Mouse (Mus musculus) frontal cortex, postnatal 36 days (tissue): ENCODE results near the gene Ano10.

Source experiments
- DNase-seq, 2 experiments: peaks; one replicate each; pipeline ENCODE4 v3.0.0; 2022; ENCODE audit warnings: low spot score in 2 of 2

The Ano10 gene

DNA sequence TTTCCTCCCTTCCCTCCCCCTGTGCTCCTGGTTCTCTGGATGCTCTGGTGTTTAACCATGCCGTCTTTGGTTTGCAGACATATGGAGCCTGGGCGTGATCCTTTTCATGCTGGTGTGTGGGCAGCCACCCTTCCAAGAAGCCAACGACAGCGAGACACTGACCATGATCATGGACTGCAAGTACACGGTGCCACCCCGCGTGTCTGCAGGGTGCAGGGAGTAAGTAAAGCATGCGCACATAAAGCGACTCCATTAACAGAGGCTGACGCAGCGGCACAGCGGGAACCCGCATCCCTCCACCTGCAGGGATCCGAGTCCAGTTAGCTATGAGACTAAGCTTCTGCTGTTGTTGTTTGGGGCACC is 137.2 kb downstream of the Ano10 start:
- peak; percentile 30 to 56 for DNase-seq

DNA sequence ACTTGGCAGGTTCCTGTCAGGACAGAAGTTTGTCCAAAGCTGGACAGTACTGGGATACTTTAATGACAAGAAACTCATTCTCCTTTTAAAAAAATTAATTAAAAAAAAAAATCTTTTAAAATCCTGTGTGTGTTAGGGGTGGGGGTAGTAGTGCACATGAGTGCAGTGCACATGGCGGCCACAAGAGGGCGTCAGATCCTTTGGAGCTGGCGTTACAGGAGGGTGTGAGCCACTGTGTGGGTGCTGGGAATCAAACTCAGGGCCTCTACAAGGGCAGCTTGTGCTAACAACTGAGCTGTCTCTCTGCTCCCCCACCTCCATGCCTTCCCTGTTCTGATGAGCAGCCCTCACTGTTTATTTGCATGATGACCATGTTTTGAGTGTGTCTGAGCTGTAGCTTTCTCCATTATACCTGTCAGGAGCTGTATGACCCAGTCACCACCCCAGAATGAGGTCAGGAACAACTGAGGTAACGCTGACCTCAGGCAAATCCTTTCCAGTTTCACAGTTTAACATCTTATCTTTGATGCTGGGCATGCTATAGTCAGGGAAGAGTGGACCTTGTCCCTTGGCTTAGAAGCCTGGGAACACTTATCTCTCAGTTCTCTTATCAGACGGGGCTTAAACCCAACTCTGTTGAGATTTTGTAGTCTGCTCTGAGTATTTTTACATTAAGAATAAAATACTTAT is 137.7 kb downstream of the Ano10 start:
- DNase-seq: no peak

DNA sequence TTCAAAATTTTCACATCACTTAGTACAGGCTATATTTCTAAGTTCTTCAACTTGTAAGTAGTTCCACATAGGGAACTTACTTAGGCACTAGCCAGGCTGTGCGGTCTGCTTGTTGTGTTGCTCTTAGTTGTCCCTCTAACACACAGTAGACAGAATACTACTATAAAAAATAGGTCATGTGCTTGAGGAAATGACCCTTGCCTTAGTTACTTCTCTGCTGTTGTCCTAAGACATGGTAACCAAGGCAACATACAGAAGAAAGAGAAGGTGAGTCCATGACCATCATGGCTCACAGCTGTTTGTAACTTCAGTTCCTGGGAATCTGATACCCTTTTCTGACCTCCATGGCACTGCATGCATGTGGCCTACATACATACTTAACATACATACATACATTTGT is 139.0 kb downstream of the Ano10 start:
- DNase-seq: no peak

DNA sequence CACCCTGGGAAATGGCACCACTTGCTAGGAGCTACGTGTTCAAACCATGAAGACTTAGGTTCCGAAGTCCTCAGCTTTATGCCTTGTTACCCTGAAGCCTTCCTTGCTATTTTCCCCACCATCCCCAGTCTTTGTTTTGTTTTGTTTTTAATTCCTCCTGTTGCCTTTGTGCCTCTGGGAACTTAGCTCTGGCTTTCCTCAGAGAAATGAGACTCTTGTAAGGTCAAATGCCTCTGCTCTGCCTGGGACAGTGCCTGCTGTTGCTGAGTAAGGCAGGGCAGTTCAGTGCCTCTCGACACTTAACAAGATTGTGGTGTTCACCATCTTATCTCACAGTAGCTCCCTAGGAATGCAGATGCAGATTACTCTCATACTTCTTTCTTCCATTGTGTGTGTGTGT is 140.8 kb downstream of the Ano10 start:
- DNase-seq: no peak

DNA sequence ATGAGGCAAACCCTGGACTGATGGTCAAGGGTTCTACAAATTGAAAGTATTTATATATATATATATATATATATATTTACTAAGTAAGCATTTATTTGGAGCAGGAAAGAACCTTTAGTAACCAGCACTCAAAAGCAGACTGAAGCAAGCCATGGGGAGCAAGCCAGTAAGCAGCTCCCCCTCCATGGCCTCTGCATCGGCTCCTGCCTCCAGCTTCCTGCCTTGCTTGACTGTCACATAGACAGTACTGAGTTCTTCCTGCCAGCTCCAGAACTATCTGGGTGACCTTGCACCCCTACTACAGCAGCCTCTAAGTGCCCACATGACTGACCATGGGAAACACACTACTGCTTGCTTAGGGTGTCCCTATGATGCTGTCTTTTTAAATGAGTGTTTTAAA is 141.7 kb downstream of the Ano10 start:
- no peak for DNase-seq

DNA sequence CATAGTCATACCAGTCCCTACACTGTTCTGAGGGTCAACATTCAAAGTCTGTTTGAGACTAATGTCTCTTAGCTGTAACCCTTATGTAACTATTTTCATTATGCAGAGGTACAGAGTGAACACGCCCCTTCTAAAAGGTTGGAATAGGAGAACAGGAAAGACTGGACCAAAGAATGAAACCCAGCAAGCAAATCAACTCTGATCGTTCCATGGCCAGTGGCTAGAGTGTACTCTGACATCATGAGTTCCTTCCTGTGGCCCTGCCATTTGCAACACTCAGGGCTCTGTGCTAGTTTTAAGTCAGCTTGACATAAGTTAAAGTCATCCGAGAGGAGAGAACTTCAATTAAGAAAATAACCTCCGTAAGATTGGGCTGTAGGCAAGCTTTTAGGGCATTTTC is 142.2 kb downstream of the Ano10 start:
- DNase-seq: no peak

DNA sequence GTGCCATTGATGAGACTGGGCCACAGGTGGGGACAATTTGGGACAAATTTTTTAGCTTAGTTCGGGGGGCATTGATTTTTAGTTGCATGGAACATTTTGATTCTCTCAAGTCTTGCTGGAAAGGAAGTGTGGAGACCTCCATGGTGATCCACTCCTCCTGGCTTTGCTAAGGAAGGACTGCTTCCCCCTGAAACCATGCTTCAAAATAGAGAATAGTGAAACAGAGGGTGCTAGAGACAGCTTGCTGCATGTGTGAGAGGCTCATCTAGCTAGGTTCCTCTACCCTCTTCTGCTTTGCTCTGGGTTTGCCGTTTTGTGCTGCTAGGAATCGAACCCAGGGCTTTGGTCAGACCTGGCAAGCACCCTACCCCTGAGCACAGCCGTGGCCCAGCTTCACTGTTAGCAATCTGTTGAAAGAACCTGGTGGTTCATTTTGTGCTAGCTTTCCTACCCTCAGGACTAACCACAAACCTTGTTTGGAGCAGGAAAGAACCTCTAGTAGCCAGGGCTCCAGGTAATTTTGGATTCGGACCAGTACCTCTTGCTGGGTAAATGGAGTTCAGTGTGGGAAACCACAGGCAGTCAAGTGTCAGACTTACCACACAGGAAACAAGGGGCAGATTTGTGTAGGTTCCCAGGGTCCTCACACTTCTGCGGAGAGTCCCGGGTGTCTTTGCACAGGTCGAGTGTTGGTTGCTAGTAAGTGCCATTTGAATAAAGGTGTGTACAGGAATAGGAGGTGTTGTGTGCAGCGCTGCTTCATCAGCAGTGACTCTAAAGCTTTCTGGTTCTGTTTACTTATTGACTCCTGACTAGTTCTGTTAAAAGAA is 144.0 kb downstream of the Ano10 start:
- no peak for DNase-seq

DNA sequence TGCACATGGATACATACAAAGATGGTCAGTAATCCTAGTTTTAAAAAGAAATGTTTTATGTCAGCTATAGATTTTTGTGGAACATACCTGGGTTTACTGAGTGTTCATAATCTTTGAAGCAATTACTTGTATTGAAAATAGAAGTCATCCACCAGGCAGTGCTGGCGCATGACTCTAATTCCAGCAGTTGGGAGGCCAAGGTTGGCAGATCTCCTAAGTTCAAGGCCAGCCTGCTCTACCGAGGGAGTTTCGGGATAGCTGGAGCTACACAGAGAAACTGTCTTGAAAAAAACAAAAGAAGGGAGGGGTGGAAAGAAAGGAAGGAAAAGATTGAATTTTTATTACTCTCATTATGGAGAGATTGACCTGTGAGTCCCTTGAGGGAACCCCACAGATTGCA is 145.9 kb downstream of the Ano10 start:
- DNase-seq: no peak

DNA sequence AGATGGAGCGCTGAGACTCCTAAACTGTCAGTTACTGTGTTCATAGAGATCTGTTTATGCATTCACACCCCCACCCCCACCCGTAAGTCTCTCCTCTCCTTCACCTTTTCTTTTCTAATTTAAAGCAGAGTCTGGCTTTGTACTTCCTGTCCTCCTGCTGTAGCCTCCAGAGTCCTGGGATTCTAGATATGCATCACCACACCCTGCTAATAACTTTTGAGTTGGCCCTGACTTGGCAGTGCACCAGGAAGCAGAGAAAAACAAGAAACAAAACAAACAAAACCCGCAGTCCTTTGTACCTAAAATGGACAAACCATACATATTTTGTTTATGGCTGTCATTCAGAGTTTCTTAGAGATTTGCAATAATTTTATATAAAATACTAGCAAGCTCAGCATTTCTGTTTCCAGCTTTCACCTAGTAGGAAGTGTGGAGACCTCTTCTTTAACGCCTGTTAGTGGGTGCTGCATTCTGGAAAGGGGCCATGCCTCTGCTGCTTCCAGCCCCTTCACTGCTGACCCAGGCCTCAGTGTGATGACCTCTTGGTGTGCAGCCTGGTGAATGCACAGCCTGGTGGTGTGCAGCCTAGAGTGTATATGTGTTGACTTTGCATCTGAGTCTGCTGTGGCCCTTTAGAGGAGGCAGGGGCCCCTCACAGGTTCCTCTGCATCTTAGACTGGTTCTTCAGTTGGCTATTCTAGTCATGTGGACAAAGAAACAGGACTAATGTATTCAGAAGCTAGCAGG is 147.9 kb downstream of the Ano10 start:
- DNase-seq: no peak

DNA sequence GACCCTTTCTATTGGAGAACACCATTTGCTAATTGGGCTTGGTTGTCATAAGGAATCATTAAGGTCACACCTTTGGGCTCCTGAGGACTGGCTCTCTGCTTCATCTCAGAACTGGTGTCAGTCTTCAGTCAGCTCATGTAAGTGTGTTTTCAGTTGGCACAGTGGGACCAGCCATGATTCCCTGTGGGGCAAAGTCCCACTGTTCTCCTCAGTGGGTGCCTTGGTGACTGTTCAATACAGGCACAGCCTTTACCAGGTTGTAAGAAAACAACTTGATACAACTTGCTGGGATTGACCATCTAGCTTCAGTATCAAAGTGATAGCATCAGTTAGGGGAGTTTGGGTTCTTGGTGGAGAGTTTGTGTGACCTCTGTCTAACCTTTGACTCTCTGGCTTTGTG is 148.5 kb downstream of the Ano10 start:
- no peak for DNase-seq

DNA sequence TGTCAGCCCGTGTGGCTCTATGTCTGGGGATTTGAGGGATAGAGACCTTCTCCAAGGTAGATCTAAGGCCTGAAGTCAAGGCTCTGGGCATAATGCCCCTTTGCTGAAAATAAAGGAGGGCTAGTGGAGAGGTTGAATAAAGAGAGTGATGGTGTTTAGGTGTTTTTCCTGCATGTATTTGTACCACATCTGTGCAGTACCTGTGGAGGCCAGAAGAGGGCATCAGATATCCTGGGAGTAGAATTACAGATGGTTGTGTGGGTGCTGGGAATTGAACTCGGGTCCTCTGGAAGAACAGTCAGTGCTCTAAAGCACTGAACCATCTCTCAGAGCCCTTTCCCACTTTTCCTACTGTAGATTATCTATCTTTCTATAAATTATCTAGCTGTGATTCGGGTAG is 149.4 kb downstream of the Ano10 start:
- no peak for DNase-seq

DNA sequence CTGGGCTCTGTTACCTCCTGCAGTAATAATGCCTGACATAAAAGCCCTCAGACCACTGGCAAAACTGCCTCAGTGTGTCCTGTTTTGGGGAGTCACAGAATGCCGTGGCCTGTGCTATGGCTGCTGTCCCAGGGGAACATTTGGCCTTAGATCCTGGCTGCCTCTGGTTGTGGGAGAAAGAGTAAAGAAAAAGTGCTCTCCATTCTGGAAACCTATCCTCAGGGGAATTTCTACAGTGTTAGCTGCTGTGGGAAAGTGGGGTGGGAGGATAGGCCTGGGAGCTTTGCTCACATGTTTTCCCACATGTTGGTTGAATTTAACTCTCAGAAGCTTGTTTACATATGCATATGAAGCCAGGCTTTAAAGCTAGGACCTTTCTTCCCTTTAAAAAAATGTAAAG is 151.0 kb downstream of the Ano10 start:
- no peak for DNase-seq

DNA sequence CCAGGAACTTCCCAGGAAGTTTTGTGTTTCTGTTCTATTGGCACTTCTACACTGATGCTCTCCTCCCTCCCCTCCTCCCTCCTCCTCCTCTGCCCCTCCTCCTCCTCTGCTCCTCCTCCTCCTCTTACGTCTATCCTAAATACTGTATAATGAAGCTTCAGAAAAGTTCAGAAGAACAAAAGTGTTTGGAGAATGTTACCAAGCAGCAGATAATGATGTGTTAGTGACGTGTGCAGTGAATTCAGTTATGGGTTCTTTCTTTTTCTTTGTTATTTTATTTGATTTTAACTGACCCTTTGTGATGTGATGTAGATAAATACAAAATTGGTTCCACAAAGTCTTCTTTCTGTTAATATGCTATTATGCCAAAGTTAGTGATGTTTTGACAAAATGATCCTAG is 155.0 kb downstream of the Ano10 start:
- DNase-seq: no peak

DNA sequence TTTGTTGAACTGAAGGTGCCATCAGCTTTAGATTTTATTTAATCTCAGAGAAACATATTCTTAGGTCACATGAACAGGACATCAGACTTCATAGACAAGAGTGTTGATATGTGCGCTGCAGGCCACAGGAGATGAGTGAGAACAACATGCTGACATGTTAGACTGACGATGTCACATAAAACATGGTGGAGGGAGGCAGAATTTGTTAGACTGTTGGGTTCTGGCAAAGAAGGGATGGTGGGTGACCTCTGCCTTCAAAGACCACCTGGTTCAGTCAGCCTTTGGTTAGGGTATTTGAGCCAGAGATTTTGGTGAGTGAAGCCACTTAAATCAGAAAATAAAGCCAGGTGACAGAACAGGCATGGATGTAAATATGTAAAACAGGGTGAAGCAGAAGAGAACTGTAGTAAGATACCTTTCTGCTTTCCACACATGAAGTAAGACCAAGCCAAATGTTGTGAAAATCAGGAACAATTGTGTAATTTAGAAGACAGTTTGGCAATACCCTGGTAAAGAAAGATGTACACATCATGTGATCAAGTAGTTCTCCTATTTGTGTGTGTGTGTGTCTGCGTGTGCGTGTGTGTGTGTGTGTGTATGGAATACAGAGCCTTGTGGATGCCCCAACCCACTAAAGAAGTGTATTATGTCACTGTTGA is 155.7 kb downstream of the Ano10 start:
- DNase-seq: no peak

DNA sequence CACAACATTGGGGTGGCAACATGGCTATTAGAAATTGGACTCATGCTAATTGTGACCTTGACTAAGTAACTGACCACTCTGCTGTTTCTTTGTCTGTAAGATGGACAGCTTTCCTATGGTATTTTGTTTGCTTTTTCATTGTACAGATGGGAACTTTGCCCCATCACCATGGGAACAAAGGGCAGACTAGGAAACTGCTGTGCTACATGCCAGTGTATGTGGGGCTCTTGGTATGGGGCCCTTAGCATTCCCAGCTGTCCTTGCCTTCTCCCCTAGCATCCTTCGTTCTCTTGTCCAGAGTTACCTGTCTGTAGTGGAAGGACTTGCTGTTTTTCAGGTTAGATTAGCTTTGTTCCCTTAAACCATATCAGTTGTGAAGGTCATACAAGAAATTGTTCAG is 156.3 kb downstream of the Ano10 start:
- no peak for DNase-seq

DNA sequence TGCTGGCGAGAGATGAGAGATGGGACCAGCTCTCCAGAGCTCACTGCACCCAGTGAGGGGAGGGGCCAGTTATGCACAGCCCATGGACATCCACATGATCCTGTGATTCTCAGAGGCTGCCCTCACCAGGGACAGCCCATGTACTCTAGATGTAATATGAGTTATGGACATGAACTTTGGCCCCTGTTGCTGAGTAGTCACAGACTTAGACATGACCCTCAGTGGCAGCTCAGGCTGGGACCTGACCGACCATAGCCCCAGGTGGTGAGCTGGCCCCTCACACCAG is 158.4 kb downstream of the Ano10 start:
- DNase-seq: no peak

DNA sequence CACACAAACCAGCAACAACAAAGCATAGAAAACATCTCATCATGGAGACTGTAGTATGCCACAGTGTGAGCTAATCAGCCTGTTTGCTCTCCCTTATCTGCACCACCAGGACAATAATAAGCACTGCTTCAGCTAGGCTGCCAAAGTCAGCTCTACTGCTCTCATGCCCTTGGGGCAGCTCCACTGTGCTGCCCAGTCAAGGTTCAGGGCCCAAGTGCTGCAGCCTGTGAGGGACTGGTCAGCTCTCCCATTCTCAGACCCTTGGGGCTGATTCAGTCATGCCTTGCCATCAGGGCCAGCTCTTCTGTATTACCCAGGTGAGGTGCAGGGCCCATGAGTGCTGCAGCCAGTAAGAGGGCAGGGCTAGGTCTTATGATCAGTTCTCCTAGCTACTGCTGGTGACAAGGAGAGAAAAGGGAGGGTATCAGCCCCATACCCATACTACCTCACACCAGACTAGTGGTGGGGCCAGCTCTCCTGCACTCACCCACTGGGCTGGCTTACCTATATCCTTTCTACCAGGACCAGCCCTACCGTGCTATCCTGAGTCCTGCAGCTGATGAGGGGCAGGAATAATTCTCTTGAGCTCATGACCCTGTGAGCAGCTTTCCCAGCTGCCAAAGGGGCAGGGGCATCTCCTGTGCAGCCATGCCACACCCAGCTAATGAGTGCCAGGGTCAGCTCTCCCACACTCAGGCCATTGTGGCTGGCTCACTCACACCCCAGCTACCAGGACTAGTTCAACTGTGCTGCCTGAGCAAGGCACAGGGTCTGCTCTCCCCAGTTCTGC is 158.9 kb downstream of the Ano10 start:
- DNase-seq: no peak

DNA sequence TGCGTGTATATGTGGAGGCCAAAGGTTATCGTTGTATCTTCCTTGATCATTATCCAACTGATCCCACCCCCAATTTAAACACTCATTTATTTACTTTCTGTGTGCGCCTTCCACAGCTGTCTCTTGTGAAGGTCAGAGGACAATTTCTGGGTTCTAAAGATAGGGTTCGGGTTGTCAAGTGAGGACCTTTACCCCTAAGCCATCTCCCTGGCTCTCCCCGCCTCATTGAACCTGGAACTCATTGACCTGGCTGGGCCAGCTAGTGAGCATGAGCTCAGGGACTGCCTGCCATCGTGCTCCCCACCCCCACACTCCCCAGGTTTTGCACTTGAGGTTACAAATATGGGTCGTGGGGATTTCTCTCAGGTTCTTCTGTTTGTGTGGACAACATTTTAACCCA is 162.1 kb downstream of the Ano10 start:
- no peak for DNase-seq

DNA sequence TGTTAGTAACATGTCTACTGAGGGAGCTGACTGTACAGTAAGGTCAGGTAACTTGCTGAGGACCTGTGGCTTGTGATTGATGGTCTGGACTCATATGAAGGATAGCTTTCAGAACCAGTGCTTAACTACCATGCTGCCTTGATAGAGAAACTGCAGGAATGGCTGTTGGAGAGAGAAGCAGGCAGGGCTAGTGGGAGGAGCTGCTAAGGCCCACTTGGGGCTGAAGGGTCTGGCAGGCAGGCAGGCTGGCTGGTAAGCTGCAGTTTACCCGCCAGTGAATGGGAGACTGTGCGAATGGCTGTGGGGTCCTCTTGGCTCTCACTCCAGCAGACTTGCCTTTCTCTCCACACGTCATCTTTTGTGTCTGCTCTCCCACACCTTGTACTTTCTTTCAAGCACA is 163.6 kb downstream of the Ano10 start:
- DNase-seq: no peak

DNA sequence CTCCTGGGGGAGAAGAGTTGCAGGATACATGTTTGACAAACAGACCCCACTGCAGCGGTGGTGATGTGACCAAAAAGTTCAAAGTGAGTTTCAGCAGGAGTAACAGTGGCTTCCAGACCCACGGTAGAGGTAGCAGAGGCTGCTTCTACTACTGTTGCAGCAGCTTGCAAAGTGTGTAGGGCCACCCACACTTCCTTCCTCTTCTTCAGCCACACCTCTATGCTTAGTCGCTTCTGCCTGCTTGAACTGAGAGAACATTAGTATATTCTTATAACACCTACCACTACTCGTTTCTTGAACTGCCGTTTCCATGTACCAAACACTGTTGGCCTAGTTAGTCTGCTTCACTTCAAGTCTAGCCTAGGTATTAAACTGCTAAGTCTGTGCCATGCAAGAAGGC is 165.5 kb downstream of the Ano10 start:
- peak in 1 of 2 experiments; percentile 19 for DNase-seq

DNA sequence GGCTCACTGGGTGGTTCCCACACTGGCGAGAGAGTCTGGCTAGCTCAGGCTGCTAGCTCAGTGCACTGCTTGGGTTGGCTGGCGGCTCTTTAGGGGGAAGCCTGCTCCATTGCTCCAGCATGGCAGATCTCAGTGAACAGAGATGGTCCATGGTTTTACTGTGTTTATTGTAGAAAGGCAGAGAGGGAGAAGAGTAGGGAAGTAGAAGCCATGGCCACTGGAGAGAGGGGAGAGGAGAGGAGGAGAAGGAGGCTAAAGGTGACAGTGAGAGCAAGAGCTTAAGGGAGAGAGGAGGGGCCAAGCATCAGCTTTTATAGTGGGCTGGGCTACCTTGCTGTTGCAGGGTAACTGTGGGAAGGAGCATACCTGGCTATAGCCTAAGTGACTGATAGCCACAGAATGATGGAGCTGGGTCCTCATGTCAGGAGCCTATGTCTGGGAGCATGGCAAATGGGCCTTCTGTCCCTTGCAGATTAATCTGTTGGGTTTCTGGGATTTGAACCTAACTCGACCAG is 166.9 kb downstream of the Ano10 start:
- no peak for DNase-seq

DNA sequence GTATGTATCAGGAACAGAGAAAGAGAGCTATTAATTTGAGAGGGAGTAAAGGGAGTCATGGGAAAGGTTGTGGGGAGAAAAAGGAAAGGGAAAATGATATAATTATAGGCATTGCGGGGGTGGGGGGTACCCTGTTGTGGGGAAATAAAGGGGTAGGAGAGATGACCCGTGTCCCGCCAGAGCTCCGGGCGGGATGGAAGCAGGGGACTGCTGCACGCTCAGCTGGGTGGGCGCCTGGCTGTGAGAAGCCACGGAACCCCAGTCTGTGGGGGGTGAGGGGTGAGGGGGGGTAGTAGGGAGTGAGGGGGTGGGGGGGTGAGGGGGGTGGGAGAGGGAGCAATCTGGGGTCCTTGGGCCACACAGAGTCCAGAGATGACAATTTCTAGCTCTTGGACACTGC is 167.4 kb downstream of the Ano10 start:
- no peak for DNase-seq
